Mouse (Mus musculus): ENCODE data around the gene Stx3.
A peak's percentile ranks its signal among the peaks of the same experiment; 100 is the strongest.

Gene Stx3

DNA sequence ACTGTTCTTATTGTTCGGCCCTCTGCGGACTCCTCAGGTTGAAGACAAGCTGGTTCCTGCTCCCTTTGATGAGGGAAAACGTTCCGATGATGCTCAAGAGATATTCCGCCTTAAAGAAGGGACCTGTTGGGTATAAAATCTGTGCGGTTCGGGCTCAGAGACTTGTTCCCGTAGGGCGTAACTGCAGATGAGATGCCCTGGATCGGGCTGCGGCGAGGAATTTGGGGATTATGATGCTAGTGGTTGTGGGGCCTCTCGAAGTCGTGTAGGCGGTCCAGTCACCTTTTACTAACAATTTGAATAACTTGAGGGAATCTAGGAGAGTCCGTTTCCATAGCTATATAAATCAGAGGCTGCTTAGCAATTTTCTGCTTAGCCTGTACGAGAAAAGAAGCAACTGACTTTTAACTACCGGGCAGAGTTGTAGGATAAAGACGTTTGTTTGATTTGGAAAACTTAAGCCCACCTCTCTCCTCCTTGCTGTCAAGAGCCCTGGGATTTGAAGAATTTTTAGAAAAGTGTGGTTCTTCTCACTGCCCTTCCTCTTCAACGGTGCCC is at the start of gene Stx3:
TSS of gene Stx3 (minus strand) at position 261 of the 558 bp plus-strand sequence.
- no peak for DNase-seq (ENCODE audit: low spot score)

DNA sequence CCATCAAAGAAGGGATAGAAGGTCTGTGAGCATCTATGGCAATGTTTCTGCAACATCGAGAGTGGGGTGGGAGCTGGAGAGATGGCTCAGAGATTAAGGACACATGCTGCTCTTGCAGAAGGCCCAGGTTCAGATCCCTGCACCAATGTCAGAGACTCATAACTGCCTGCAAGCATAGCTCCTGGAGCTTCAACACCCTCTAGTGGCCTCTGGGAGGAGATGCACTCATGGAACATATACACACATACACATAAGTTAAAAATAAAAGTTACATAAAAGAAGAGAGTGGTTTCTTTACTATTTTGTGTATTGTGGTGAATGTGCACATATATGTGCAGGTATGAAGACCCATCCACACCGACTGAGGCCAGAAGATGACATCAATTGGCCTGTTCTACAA is 48.6 kb upstream of the Stx3 start:
- no peak for DNase-seq (ENCODE audit: low spot score)

DNA sequence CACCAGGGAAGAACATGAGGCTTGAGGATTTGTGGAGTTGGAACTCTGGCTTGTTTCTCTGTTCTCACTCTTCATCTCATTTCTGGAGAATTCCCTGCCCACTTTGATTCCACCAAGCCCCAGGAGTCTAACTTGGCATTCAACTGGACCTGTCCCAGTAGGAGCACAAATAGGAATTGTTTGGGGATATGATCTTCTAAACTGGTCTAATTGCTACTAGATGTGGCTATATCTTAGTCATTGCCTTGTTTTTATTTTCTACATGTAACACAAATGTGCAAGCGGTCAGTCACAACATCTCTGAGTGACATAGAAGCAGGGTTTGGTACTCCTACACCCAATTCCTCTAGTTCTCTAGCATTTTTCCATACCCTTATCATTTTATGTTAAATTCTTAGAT is 41.8 kb upstream of the Stx3 start, which contains the start of gene Olfr1418:
TSS of gene Olfr1418 (minus strand) at position 101 of the 400 bp plus-strand sequence.
- no peak for DNase-seq (ENCODE audit: low spot score)

DNA sequence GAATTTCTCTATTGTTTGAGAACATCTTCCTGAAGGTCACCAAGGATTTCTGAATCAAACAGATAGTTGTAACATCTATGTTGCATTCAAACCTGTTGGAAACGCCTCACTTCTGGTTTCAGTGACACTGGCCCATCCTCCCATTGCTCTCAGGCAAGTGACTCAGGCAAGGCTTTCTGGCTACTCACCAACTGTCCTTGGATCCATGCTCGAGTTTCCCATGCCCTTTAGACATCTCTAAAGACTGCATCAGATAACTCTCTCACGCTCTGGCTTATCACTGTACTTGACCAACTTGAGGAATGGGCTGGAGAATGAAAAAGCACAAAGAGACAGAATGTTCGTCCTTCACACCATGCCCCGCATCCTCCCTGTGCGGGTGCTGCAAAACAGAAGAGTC is 37.3 kb upstream of the Stx3 start:
- DNase-seq (ENCODE audit: low spot score) = no peak

DNA sequence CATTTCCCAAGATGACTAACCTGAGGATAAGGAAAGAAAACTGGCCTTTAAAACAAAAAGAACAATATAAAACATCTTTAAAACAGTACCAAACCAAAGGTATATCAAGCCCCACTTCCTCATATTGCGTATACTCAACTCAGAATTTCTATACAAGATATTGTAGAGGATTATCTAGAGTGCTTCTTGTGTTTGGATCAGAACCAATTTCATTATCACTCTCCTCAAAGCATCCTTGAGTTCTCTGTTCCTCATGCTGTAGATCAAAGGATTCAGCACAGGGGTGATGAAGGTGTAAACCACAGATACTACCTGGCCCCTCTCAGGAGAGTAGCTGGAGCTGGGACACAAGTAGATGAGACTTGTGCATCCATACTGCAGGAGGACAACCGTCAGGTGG is 35.6 kb upstream of the Stx3 start:
- no peak for DNase-seq (ENCODE audit: low spot score)

DNA sequence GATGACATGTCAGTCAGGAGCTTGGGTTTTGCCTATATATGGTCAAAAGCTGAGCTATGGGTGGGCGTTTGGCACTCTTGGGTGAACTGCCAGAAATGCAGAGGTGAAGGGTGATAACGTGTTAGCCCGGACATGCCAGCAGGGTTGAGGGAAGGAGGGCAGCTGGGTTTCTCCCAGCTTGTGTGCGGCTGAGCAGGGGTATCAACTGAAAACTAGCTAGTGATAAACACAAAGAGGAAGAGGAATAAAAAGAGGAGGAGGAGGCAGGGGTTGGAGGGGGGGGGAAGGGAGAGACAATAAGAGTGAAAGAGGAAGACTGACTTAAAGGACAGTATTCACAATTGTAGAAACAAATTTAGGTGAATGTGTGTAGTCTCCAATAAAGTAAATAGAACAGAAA is 33.4 kb upstream of the Stx3 start:
- DNase-seq (ENCODE audit: low spot score) = no peak

DNA sequence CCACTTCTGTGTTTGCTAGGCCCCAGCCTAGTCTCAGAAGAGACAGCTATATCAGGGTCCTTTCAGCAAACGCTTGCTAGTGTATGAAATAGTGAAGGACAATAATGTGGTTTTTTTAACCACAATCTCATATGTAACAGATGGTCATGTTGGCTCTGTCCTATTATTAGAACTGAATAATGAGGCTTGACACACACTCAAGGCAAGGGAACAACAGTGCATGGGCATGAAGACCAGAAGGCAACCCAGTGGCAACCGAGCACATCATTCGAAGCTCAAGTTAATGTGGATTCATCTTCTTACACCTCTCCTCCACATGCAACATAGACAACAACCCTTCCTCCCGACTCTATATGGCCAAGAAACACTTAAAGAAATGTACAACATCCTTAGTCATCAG is 27.1 kb upstream of the Stx3 start:
- DNase-seq (ENCODE audit: low spot score) = no peak

DNA sequence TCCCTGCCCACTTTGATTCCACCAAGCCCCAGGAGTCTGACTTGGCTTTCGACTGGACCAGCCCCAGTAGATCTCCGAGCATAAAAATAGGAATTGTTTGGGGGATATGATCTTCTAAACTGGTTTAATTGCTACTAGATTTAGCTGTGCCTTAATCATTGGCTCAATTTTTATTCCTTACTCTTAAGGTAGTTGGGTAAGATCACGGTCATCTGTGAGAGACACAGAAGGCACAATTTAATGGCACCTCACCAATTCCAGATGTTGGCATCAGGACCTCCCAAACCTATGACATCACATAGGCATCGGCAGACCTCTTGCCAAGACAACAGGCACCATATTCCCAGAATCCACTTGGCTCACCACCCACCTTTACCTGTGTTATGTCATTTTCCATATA is 19.9 kb upstream of the Stx3 start, which contains the start of gene Olfr1417:
TSS of gene Olfr1417 (minus strand) at position 101 of the 400 bp plus-strand sequence.
- DNase-seq (ENCODE audit: low spot score) = no peak

DNA sequence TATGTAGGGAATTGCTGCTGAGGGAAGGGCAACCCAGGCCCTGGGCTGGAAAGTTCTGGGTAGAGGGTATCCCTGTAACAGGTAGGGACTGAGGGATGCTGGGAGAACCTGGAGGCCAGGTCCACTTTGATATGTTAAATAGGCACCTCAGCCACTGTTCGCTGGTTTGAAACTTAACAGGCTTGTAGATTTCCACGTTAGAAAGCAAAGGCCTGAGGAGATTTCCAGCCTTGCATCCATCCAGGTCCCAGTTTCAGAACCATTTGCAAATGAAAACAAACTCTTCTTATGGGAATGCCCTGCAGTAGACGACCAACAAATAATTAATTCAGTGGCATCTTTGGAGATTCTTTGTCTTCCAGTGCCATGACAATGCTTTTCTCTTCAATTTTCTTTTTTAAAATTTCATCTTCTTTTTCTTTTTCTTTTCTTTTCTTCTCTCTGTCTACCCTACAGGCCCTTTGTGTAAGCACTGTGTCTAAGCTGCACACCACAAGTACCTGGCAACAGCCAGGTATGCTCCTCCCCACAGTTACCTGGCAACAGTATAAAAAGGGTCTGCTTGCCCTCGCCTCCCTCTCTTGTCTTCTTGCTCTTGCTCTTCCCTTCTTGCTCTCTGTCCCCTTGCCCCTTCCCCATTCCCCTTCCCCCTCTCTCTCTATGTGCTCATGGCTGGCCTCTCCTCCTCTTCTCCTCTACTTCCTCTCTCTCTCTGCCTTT is 4.3 kb upstream of the Stx3 start:
- DNase-seq (ENCODE audit: low spot score) = no peak

DNA sequence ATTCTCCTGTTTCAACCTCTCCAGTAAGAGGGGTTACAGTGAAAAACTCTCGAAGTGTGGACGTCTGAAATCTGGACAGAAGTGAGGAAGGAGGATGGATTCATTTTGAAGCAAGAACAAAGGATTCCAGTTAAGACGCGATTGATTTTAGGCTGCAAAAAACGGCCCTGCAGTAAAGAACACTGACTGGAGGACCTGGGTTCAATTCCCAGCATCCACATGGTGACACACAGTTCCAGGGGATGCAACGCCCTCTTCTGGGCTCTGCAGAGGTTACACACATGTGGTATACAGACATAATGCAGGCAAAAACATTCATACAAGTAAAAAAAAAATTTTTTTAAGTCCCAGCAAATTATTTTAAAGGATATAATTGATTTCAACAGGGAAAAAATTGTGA is 1.0 kb upstream of the Stx3 start:
- no peak for DNase-seq (ENCODE audit: low spot score)

DNA sequence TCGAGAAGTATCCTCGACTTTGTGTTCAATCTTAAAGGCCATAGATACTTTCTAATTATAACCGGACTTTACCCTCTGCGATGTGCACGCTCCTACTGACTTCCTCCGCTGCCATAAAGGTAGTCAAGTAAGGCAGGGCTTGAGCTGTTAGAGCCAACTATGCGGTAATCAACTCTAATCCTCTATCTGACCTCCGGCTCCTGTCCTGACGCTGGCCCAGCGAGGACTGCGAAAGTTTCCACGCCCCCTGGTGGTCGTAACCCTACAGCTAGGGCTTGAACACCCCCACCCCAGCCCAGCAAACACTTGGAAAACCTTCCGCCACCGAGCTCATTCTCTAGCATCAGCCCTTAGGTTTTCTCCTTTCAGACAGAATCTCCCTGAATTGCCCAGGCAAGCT is 597 bp upstream of the Stx3 start:
- DNase-seq (ENCODE audit: low spot score) = peak; percentile 86

DNA sequence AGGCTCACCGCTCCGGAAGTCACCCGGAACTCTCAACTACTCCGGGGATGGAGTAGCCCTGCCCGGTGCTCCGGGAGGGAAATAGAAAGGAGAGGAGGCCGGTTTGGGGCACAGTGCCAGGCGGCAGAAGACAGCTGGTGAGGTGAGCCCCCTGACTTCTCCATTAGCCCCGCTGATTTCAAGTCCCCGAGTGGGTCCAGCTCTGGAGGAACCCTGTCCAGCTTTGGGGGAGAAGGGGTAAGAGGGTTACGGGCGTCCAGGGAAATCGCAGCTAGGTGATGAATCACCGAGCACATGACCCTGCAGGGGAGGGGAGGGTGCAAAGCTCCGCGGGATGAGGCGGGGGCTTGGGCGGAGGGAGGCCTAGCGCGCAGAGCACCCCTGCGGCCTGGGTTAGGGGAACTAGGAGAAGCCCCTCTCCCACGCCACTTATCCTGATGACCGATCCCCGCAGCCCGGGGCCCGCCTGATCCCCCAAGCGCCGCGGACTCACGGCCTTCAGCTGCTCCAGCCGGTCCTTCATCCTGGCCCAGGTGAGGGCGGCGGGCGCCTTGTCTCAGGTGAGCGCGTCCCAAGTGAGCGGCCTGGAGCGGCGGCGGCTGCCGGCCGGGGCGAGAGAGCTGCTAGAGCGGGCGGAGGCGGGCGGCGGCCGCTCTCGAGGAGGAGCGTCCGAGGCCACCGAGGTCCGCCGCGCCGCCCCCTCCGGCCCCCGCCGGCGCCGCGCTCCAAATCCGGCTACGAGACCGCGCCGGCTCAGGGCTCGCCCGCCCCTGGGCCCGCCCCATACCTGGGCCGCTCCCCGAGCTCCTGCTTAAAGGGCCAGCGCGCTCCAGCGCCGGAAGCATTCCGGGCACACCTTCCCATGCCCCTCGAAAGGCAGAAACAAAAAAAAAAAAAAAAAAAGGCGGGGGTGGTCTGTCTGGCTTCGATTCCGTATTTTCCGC is 732 bp downstream of the Stx3 start:
- peak; percentile 58 for DNase-seq (ENCODE audit: low spot score)

DNA sequence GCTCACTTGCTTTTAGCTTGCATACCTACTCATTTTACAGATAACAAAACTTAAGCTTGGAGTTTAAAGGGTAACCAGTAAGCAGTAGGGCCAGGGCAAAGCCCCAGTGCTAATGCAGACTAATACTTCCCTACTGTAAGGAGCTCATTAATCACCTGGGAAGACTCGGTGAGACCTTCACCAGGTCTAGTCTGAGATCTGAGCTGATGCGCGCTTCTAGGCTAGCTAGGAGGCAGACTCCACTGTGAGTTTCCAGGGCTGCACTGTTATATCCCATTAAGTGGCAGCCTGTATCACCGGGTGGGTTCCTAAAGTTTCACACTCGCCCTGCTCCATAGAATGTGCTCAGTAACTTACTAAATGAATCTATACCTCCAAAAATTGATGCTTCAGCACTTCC is 1.6 kb downstream of the Stx3 start:
- no peak for DNase-seq (ENCODE audit: low spot score)

DNA sequence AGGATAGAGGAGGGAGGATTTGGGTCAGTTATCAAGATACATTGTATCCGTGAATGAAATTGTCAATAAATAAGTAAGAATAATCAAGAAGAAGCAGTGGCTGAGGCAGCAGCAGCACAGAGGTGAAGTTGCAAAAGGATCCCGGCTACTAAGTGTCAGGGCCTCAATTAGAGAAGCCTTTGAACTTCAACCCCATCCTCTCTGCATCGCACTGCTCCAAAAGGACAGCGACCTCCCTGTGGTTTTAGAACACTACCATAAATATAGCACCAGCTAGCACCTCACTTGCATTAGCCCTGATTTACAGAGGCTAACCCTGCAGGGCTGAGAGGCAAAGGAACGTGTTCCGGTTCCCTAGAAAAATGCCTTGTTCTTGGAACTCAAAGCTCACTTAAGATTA is 2.5 kb downstream of the Stx3 start:
- DNase-seq (ENCODE audit: low spot score) = no peak

DNA sequence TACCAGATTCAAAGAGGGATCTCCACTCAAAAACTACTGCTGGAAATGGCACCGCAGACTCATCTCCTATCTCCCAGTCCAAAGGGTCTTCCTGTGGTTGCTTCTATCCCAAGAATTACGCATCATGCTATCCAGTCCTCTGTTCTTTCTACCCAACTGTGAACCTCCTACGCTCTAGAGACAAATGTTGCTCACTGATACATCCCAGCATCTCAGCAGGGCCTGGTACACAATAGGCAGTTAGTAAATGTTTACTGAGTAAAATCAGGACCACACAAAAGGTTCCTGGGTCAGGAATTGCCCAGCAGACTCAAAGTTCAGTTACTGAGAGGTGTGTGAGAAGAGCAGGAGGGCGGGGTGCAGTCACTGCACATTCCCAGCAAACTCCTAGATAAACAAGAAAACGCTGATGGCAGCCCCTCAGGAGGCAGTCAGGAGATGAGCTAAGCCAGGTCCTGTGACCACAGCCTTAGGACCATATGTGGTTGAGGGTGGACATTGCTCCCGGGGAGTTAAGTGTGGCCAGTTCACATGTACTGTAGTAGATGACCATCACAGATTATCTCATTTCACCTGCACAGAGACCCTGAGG is 4.4 kb downstream of the Stx3 start:
- DNase-seq (ENCODE audit: low spot score) = no peak

DNA sequence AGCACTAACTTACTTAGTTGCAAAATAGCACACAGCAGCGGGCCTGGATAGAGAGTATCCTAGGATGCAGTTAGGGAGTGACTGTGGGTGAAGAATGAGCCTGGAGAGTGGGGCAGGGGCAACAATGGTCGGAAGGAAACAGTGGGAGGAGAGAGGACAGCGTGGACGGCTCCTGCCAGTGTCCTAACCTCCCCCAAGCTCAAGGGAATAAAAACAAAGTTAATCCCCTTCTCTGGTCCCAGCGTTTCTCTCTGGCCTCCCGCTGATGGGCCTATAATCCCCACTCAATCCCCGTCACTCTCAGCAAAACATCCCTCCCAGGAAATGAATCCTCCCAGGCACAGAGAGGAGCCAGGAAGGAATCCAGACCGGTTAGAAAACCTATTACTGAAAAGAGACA is 5.6 kb downstream of the Stx3 start:
- DNase-seq (ENCODE audit: low spot score) = no peak

DNA sequence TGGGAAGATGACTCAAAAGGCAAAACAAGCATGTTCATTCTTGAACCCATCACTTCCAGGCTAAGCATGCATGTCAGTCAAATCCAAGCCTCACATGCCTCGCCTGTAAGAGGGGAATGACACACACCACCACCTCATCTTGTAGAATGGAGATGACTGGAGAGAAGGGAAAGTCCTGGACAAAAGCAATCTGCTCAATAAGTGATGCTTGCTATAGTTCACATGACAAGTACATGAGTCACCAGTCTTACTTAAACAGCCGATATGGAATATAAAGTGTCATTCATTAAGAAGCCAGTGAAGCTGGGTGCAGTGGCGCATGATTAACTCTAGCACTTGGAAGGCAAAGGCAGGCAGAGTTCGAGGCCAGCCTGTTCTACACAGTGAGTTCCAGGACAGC is 6.1 kb downstream of the Stx3 start:
- no peak for DNase-seq (ENCODE audit: low spot score)

DNA sequence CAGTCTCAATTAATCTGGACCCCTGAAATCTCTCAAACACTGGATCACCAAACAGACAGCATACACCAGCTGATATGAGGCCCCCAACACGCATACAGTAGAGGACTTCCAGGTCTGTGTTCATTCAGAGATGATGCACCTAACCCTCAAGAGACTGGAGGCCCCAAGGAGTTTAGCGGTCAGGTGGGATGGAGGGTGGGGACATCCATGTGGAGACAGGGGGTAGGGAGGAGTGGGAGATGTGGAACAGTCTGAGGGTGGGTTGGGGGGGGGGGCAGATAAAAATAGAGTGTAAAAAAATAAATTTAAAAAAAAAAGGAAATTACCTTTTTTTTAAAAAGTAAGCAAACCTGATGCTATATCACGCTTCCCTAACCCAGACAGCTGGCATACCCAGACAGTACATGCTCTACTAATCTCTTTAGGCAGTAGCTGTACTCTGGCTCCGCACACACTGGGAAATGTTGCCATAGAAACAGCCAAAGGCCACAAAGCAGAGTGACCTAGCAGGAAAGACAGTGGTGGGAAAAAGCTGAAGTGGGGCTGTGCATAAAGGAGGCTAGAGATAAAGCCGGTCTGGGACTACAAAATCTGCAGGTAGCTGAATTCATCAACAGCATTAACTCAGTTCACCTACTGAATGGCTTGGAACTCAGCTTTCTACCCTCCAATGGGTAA is 7.4 kb downstream of the Stx3 start:
- DNase-seq (ENCODE audit: low spot score) = no peak

DNA sequence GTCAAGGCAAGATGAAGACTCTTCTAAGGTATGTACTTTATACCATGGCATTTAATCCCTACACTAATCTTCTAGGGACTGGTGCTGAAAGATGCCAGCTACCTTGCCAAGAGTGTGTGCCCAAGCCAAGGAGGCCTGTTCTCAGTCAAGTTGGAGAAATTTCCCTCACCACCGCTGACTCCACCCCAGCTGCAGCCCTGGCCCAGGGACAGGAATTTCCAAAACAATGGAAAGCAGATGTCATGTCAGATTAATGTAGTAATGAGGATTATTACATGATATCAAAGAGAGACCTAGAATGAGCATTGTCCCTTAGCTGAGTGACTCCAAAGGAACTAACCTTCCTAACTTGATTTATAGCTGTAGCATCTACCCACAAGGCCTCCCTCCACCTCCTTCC is 8.3 kb downstream of the Stx3 start:
- DNase-seq (ENCODE audit: low spot score) = no peak

DNA sequence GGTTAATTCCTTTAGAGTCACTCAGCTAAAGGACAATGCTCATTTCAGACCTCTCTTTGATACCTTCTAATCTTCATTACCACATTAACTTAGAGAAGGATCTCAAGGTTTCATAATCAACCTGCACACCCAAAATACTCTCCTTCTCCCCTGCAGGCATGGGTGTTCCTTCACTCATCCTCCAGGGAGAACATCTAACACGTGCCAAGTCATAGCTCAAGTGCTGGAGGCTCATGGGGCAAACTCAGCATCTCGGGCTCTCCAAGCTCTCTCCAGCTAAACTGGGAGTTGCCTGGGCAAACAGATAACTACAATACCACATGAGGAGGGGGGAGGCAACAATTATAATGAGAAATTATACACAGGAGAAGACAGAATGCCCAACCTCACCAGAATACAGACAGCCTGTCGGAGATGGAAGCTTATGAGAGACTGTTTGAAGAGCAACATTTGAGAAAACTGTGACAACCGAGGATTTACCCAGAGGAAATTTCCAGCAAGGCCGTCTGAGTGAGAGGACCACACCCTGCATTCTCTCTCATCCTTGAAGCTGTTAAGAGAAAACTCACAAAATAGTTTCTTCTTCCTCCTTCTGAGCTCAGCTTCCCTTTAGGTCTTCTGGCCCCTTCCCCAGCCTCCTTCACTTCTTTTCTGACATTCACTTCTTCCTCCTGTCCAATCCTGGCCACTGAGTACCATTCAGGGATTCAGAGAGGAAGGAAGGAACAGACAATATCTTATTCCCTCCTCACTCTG is 9.0 kb downstream of the Stx3 start:
- DNase-seq (ENCODE audit: low spot score) = no peak

DNA sequence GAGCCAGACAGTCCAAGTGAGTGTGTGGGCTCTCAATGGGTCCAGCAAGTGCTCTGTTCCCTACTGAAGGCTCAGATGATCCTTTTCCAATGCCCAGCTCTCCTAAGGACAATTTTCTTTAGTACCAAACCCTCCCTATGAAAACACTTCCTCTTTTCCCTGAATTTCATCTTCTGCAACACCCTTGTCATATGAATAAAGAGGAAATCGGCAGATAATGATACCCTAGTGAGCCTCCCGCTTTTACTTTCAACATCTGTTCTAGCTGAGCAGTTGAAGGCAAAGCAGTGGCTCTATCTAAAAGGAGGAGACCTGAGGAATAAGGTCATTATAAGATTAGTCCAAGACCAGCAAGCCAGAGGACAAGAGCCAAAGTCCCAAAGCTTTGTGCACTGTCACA is 10.8 kb downstream of the Stx3 start:
- DNase-seq (ENCODE audit: low spot score) = no peak

Measured in testis, postnatal 10 days (tissue).